Mouse (Mus musculus): ENCODE measurements around the gene Mafk. TPM values are rescaled to one million over a fixed set of nuclear protein-coding genes. Genes with fewer than 3 reads are reported as not detected.

The Mafk gene
- total RNA-seq, 2 experiments from 2014 or later, result 24.3 to 49.3 TPM

DNA sequence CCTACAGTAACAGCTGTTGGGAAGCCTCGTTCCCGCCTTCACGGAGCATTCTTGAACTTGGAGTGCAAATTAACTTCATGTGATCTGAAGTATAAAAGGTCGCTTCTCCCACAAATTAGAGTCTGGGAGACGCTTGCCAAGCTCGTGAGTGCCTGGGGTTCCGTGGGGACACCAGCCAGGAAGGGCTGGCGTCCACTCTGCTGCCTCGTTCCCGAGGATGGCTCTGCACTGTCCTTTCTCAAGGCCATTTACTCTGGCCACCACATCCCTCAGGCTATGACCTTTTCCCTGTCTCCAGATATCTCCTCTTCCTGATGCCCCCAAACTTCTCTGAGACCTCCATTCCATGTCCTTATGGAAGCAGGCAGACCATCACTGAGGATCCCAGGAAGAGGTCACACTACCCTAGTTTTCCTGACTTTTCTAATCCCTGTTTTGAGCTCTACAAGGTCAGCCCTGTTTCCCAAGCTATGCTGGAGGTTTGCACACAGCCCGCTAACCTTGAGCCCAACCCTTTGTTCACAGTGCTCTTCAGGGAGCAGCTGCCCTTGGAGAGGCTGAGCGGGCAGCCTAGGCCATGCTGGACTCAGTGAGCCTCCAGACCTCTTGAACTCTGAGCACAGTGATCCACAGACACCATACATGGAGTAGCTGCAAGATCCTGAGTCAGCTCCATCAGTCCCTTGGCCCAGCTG, 58.5 kb downstream of the Mafk start:
- ATAC-seq (replicated peaks; ENCODE audit: low FRiP score, low TSS enrichment, poor library complexity, severe bottlenecking), result no peak

Other genes starting within 250 kb of the Mafk start
- gene Uncx, start 248.0 kb upstream of the Mafk start, total RNA-seq (2014; fragmentation: Nextera tagmentation), result not detected in 2 replicates
- not detected in 2 replicates for gene Uncx, start 248.0 kb upstream of the Mafk start, total RNA-seq (2017)
- 13.2 and 13.9 TPM in 2 replicates for gene Micall2, start 55.2 kb upstream of the Mafk start, total RNA-seq (2014; fragmentation: Nextera tagmentation)
- gene Micall2, start 55.2 kb upstream of the Mafk start, total RNA-seq (2017), result 2.6 and 5.7 TPM in 2 replicates
- 106 and 117 TPM in 2 replicates for gene Ints1, start 15.8 kb upstream of the Mafk start, total RNA-seq (2014; fragmentation: Nextera tagmentation)
- gene Ints1, start 15.8 kb upstream of the Mafk start, total RNA-seq (2017), result 33.9 and 34.7 TPM in 2 replicates
- gene Tmem184a, start 28.4 kb downstream of the Mafk start, total RNA-seq (2014; fragmentation: Nextera tagmentation), result not detected in 2 replicates
- gene Tmem184a, start 28.4 kb downstream of the Mafk start, total RNA-seq (2017), result 2.0 TPM in 1 of 2 replicates, not detected in the other
- gene Gm26938, start 34.9 kb downstream of the Mafk start, total RNA-seq (2014; fragmentation: Nextera tagmentation), result not detected in 2 replicates
- gene Gm26938, start 34.9 kb downstream of the Mafk start, total RNA-seq (2017), result not detected in 2 replicates
- gene Psmg3, start 35.4 kb downstream of the Mafk start, total RNA-seq (2014; fragmentation: Nextera tagmentation), result 95.3 and 101 TPM in 2 replicates
- gene Psmg3, start 35.4 kb downstream of the Mafk start, total RNA-seq (2017), result 12.7 and 16.0 TPM in 2 replicates
- 0.13 TPM in 1 of 2 replicates, not detected in the other for gene Elfn1, start 116.4 kb downstream of the Mafk start, total RNA-seq (2014; fragmentation: Nextera tagmentation)
- not detected in 2 replicates for gene Elfn1, start 116.4 kb downstream of the Mafk start, total RNA-seq (2017)